Mouse (Mus musculus): ENCODE results near the gene Defb22. TPM values are rescaled to one million over a fixed set of nuclear protein-coding genes. Genes with fewer than 3 reads are reported as not detected.

Gene Defb22
- not detected in 2 replicates for polyA plus RNA-seq (2015; fragmentation: Nextera tagmentation; extraction: Ambion mirVana)

DNA sequence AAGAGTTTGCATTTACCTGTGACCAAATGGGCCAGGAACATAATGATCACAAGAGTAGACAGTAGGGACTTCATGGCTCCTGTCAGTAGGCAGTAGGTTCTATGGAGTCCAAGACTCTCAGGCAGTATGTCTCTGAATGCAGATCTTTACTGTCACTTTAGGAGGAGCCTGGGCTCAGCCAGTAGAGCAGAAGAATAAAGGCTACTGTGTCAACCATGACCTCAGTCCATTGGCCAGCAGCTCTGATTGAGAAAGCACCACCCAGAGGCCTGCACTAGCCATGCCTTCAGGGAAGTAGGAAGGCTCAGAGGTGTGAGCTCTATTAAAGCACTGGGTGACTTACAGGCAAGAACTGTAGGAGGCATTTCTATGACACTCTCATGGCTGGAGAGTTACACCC is at the start of gene Defb22:
Defb22 (minus strand) TSS at position 101 of the 400 bp plus-strand sequence.
- Histone ChIP-seq H3K9ac (no peak within 1 kb of the TSS), H3K9me3 (no peaks in the 10 kb centered on the region), H3K4me3 (no peak within 1 kb of the TSS), H3K27ac (no peak within 1 kb of the TSS), H3K4me1 (replicated peaks) (no peaks in the 10 kb centered on the region), H3K27me3 (no peaks in the 10 kb centered on the region), H3K36me3 (no peaks in the 10 kb centered on the region), H3K4me2 (no peak within 1 kb of the TSS)
- ATAC-seq (ENCODE audit: low FRiP score), result no peak

DNA sequence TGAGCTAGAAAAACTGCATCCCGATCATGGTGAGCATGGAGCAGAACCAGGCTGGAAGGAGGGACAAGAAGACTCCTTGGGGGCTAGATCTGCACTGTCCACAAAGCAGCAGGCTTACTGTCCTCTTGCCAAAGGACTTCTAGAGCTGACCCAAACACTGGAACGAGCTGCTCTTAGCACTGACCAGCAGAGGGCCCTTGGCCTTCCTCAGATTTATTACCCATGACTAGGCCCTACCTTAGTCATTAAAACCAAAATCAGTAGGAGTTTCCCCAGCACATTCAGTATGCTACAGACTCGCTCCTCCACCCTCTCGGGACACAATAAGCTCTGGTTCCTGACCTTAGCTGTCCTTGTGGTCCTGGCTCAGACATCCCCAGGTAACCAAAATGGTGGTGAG is 28.0 kb upstream of the Defb22 start, which contains the start of gene Defb28:
Defb28 (plus strand) TSS at position 275 of the 400 bp plus-strand sequence.
- Histone ChIP-seq H3K4me2 (no peak within 1 kb of the TSS), H3K9ac (no peak within 1 kb of the TSS), H3K27me3 (no peaks in the 10 kb centered on the region), H3K9me3 (no peaks in the 10 kb centered on the region), H3K4me1 (replicated peaks) (no peaks in the 10 kb centered on the region), H3K27ac (no peak within 1 kb of the TSS), H3K36me3 (no peaks in the 10 kb centered on the region), H3K4me3 (no peak within 1 kb of the TSS)
- no peak for ATAC-seq (ENCODE audit: low FRiP score)
- WGBS, result 84% methylated on average over 4 of the region's 4 CpGs

DNA sequence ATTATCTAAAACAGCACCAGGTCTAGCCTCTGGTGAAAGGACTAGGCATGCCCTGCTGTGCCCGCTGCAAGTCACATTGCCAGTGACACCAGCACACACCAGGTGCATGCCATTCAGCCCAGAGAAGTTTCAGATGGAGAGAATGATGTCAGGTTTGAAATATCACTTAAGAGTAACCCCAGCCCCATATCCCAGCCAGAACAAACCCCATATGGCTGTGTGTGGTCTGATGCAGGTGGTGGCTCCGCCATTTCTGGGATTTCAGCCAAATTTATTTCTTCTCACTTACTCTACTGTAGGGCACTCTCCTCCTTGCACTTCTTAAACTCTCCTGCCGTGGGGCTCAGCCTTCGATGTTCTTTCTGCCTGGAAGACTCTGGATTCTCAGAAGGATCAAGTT is 26.1 kb upstream of the Defb22 start:
- WGBS, result 87% methylated on average over 4 of the region's 4 CpGs
- ATAC-seq (ENCODE audit: low FRiP score), result no peak
- Histone ChIP-seq H3K27me3 (no peaks in the 10 kb centered on the region), H3K36me3 (no peaks in the 10 kb centered on the region), H3K4me1 (replicated peaks) (no peaks in the 10 kb centered on the region), H3K4me2 (no peak overlapping the region), H3K9ac (no peak overlapping the region), H3K27ac (no peak overlapping the region), H3K9me3 (no peaks in the 10 kb centered on the region), H3K4me3 (no peak overlapping the region)

DNA sequence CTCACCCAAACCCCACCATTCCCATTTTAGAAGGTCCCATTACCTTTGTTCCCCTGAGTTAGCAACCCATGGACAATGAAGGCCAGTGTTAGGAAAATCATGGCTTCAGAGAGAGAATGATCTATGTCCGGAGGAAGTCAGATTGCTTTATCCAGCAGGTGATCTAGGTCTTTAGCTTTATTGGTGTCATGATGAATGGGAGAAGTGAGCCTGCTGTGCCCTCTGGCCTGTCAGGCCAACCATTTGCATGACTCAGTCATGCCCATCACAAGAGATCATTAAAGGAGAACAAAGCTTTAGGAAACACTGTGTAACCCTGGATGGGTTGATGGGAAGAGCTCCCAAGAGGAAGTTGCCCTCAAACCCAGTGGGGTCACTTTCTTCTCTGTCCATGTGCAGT is 21.7 kb upstream of the Defb22 start, which contains the start of gene Defb26:
Defb26 (minus strand) TSS at position 101 of the 400 bp plus-strand sequence.
- H3K27me3 ChIP-seq, result no peaks in the 10 kb centered on the region
- no peaks in the 10 kb centered on the region for H3K9me3 ChIP-seq
- no peak for ATAC-seq (ENCODE audit: low FRiP score)
- no peak within 1 kb of the TSS for H3K4me2 ChIP-seq
- WGBS, result 59% methylated on average over 1 of the region's 1 CpGs
- H3K4me1 ChIP-seq (replicated peaks), result no peaks in the 10 kb centered on the region
- H3K4me3 ChIP-seq, result no peak within 1 kb of the TSS
- no peak within 1 kb of the TSS for H3K27ac ChIP-seq
- H3K9ac ChIP-seq, result no peak within 1 kb of the TSS
- no peaks in the 10 kb centered on the region for H3K36me3 ChIP-seq

DNA sequence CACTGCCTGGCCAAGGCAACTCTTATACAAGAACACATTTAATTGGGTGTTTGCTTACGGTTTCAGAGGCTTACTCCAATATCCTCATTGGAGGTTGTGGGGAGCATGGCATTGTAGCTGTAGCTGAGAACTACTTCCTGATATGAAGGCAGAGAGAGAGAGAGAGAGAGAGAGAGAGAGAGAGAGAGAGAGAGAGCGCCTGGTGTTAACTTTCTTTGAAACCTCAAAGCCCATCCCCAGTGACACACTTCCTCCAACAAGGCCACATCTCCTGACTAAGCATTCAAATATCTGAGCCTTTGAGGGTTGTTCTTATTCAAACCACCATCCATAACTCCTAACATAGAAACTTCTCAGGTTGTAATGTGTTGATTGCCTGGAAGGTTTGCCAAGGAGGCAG is 14.0 kb upstream of the Defb22 start:
- H3K4me1 ChIP-seq (replicated peaks), result no peaks in the 10 kb centered on the region
- H3K27ac ChIP-seq, result no peak overlapping the region
- H3K4me3 ChIP-seq, result no peak overlapping the region
- no peaks in the 10 kb centered on the region for H3K27me3 ChIP-seq
- WGBS, result 82% methylated on average over 2 of the region's 2 CpGs
- H3K36me3 ChIP-seq, result no peaks in the 10 kb centered on the region
- no peak overlapping the region for H3K4me2 ChIP-seq
- no peaks in the 10 kb centered on the region for H3K9me3 ChIP-seq
- ATAC-seq (ENCODE audit: low FRiP score), result no peak
- H3K9ac ChIP-seq, result no peak overlapping the region

DNA sequence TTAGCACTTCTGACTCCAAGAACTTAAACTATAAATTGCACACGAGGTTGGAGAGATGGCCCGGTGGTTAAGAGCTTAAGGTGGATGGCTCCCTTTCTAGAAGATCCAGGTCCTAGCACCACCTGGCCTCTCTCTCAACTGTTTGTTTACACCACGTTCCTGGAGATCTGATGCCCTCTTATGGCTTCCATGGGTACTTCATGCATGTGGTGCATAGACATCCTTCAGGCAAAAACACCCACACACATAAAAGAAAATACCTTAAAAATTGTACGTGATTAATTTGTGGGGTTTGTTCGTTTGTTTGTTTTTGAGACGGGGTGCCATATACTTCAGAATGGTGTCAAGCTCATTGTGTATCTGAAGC is 10.9 kb upstream of the Defb22 start:
- ATAC-seq (ENCODE audit: low FRiP score), result no peak
- Histone ChIP-seq H3K27ac (no peak overlapping the region), H3K27me3 (no peaks in the 10 kb centered on the region), H3K9me3 (no peaks in the 10 kb centered on the region), H3K4me1 (replicated peaks) (no peaks in the 10 kb centered on the region), H3K9ac (no peak overlapping the region), H3K36me3 (no peaks in the 10 kb centered on the region), H3K4me3 (no peak overlapping the region), H3K4me2 (no peak overlapping the region)
- 83% methylated on average over 6 of the region's 6 CpGs for WGBS

DNA sequence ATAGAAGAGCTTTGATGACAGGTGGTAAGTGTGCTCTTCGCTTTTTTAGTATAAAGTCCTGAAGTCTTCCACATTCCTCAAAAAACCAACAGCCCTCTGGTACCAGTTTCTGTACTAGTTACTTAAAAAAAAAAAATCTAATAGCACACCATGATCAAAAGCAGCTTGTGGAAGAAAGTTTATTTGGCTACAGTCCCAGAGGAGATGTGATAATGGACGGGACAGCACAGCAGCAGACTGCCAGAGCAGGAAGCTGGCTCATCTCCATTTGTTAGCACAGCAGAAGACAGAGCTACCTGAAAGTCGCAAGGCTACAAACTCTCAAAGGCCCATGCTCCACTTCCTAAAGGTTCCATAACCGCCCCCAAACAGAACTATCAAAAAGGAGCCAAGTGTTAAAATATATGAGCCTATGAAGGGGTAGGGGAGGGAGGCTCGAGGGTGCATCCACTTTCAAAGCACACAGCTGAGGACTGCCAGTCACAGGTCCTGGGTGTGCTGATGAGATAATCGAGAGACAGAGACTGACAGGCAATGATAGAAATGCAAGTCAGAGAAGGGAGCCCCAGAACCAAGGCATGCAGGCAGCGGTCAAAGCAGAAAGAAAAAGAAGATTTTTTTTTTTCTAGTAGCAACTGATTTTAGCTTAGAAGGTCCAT is 10.4 kb upstream of the Defb22 start:
- Histone ChIP-seq H3K4me1 (replicated peaks) (no peaks in the 10 kb centered on the region), H3K27me3 (no peaks in the 10 kb centered on the region), H3K36me3 (no peaks in the 10 kb centered on the region), H3K4me3 (no peak overlapping the region), H3K4me2 (no peak overlapping the region), H3K27ac (no peak overlapping the region), H3K9me3 (no peaks in the 10 kb centered on the region), H3K9ac (no peak overlapping the region)
- no peak for ATAC-seq (ENCODE audit: low FRiP score)
- WGBS, result 77% methylated on average over 7 of the region's 7 CpGs

DNA sequence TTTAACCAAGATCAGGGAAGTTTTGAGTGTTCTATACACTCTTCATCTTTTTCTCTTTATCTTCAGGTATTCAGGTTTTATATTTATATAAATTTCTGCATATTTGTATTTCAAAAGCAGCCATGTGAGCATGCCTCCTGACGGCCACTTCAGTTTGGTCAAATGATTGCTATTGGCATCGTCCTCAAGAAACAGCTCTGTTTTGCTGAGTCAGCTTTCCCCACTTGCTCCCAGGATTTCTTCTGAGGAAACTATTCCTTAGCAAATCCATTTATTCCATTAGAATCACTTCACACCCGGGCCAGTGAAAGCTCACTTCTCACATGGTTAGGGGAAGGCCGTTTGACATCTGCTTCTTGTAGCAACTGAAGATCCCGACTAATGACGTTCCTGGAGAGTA is 8.1 kb upstream of the Defb22 start:
- Histone ChIP-seq H3K27ac (no peak overlapping the region), H3K4me3 (no peak overlapping the region), H3K9ac (no peak overlapping the region), H3K27me3 (no peaks in the 10 kb centered on the region), H3K4me1 (replicated peaks) (no peaks in the 10 kb centered on the region), H3K4me2 (no peak overlapping the region), H3K9me3 (no peaks in the 10 kb centered on the region), H3K36me3 (no peaks in the 10 kb centered on the region)
- WGBS, result 80% methylated on average over 6 of the region's 6 CpGs
- ATAC-seq (ENCODE audit: low FRiP score), result no peak

DNA sequence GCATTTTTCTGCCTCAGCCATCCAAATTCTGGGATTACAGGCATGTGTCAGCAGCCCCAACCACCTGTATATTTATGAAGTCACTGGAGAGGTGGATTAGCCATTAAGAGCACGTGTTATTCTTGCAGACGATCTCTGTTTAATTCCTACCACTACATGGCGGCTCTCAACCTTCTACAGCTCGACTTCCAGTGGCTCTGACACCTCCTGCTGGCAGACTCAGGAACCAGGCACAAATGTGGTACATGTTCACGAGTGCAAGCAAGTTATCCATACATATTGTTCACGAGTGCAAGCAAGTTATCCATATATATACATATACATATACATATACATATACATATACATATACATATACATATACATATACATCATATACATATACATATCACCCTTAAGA is 3.2 kb upstream of the Defb22 start:
- Histone ChIP-seq H3K9ac (no peak overlapping the region), H3K36me3 (no peaks in the 10 kb centered on the region), H3K4me3 (no peak overlapping the region), H3K27ac (no peak overlapping the region), H3K27me3 (no peaks in the 10 kb centered on the region), H3K9me3 (no peaks in the 10 kb centered on the region), H3K4me2 (no peak overlapping the region), H3K4me1 (replicated peaks) (no peaks in the 10 kb centered on the region)
- WGBS, result 81% methylated on average over 6 of the region's 6 CpGs
- no peak for ATAC-seq (ENCODE audit: low FRiP score)

DNA sequence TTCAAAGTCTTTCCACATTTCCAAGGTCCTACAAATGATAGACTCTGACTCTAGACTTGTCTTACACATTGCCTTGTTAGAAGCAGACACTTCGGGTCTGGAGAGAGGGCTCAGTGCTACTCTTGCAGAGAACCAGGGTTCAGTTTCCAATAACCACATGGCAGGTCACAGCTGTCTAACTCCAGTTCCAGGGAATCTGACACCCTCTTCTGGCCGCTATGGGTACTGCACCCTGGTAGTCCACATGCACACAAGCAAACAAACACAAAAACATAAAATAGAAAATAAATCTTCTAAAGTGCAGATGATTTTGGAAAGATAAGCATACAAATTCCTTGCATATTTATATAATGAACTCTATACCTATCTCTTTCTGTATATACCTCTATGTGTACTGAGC is 2.9 kb downstream of the Defb22 start:
- no peak overlapping the region for H3K4me2 ChIP-seq
- no peaks in the 10 kb centered on the region for H3K36me3 ChIP-seq
- 77% methylated on average over 2 of the region's 2 CpGs for WGBS
- no peak overlapping the region for H3K4me3 ChIP-seq
- no peaks in the 10 kb centered on the region for H3K4me1 ChIP-seq (replicated peaks)
- H3K9me3 ChIP-seq, result no peaks in the 10 kb centered on the region
- H3K9ac ChIP-seq, result no peak overlapping the region
- H3K27me3 ChIP-seq, result no peaks in the 10 kb centered on the region
- no peak overlapping the region for H3K27ac ChIP-seq
- ATAC-seq (ENCODE audit: low FRiP score), result no peak

DNA sequence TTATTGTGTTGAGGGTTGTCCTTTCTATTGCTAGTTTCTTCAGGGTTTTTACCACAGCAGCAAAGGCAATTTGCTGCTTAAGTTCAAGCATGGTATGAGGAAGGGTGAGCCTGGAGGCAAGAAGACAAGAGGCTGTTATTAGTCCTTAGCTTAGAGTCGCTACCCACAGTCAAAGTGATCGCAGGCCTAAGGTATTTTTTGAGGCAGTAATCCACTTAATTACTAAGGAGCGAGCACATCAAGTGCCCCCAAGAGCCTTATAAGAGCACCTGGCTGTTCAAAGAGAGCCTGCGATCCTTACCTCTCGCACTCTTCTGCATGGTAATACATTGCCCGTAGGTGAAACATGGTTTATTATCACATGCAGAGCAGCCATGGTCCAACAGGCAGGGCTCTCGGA is 8.2 kb downstream of the Defb22 start:
- WGBS, result 88% methylated on average over 7 of the region's 7 CpGs
- Histone ChIP-seq H3K4me3 (no peak overlapping the region), H3K9ac (no peak overlapping the region), H3K4me1 (replicated peaks) (no peaks in the 10 kb centered on the region), H3K27me3 (no peaks in the 10 kb centered on the region), H3K9me3 (no peaks in the 10 kb centered on the region), H3K27ac (no peak overlapping the region), H3K4me2 (no peak overlapping the region), H3K36me3 (no peaks in the 10 kb centered on the region)
- no peak for ATAC-seq (ENCODE audit: low FRiP score)

DNA sequence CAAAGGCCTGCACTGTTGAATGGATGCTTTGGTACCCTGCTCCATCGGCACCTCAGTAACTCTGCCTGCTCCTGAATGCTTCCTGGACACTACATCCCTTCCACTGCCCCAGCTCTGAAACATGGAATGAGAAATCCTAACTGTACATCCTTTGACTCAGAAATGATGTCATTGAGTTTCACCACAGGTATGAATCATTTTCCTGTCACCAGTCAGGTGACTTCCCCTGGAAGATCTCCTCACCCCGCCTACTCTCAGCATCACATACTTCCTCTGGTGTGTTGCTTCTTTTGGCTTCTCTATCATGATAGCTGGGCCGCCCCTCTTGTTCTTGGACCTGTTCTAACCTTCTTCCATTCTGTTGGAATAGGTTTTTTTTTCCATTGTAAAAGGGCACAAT is 9.1 kb downstream of the Defb22 start:
- no peaks in the 10 kb centered on the region for H3K36me3 ChIP-seq
- no peak overlapping the region for H3K4me2 ChIP-seq
- no peak for ATAC-seq (ENCODE audit: low FRiP score)
- H3K27ac ChIP-seq, result no peak overlapping the region
- no peak overlapping the region for H3K4me3 ChIP-seq
- H3K9me3 ChIP-seq, result no peaks in the 10 kb centered on the region
- 85% methylated on average over 3 of the region's 3 CpGs for WGBS
- H3K27me3 ChIP-seq, result no peaks in the 10 kb centered on the region
- H3K4me1 ChIP-seq (replicated peaks), result no peaks in the 10 kb centered on the region
- H3K9ac ChIP-seq, result no peak overlapping the region

DNA sequence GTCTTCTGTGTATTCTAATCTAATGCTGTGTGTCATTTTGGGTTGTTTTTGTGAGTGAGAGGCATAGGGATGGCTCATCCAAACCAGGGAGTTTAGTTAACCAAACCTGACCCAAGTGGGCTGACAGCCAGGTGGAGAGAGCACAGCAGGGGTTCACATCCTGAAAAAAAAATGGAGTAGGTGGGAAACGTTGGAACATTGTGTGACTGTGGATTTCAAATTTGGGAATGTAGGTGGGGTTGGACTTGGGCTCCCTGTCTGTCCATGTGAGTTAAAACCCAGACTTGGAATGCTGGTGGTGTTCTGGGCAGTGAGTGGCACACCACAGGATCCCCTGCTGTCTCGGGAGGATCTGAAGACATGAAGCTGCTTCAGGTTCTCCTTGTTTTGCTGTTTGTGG is 13.2 kb downstream of the Defb22 start, which contains the start of gene Defb20:
Defb20 (plus strand) TSS at position 301 of the 400 bp plus-strand sequence.
- no peaks in the 10 kb centered on the region for H3K4me1 ChIP-seq (replicated peaks)
- no peak within 1 kb of the TSS for H3K4me3 ChIP-seq
- ATAC-seq (ENCODE audit: low FRiP score), result no peak
- 71% methylated on average over 2 of the region's 2 CpGs for WGBS
- no peaks in the 10 kb centered on the region for H3K36me3 ChIP-seq
- H3K9me3 ChIP-seq, result no peaks in the 10 kb centered on the region
- H3K9ac ChIP-seq, result no peak within 1 kb of the TSS
- H3K27ac ChIP-seq, result no peak within 1 kb of the TSS
- no peak within 1 kb of the TSS for H3K4me2 ChIP-seq
- no peaks in the 10 kb centered on the region for H3K27me3 ChIP-seq
